Mouse (Mus musculus) liver, embryonic 14.5 days (tissue): ENCODE results near the gene Fyn. TPM values are rescaled to one million over a fixed set of nuclear protein-coding genes. Genes with fewer than 3 reads are reported as not detected.

ENCODE experiments used
- ATAC-seq: fragments of 200-750 bp; cut with Nextera tagmentation; 2 replicates; pipeline ENCODE4 v1.8.0; 2017; ENCODE audit warnings: moderate number of reproducible peaks, mild to moderate bottlenecking, moderate library complexity; ENCODE audit not compliant: insufficient read depth
- DNase-seq, 3 experiments: peaks; one replicate each; pipeline ENCODE4 v3.0.0-alpha.2; 2012 to 2013; ENCODE audit warnings: low read depth in 3 of 3, low spot score in 3 of 3
- H3K27ac ChIP-seq: fragments of 300-500 bp; sonication (generic); 2 replicates; pipeline ENCODE4 v1.5.1; 2014; ENCODE audit warnings: moderate library complexity, mild to moderate bottlenecking, control low read depth, inconsistent platforms
- H3K27me3 ChIP-seq: fragments of 300-500 bp; sonication (generic); 2 replicates; pipeline ENCODE4 v1.6.1; 2014; ENCODE audit warnings: mild to moderate bottlenecking, low read length, moderate library complexity; ENCODE audit not compliant: control insufficient read depth, insufficient read depth
- H3K36me3 ChIP-seq: fragments of 300-500 bp; sonication (generic); replicated peaks from 2 replicates; pipeline ENCODE4 v1.6.1; 2014; ENCODE audit warnings: low read depth; ENCODE audit not compliant: control insufficient read depth, insufficient read depth
- H3K4me1 ChIP-seq, 2 experiments: fragments of 200-500 bp in 1 of 2; fragments of 300-500 bp in 1 of 2; sonication (generic) in 1 of 2; replicated peaks; 2 replicates each; pipeline ENCODE4 v1.6.1; 2012 to 2014; ENCODE audit warnings: antibody characterized with exemption in 1 of 2, inconsistent platforms in 1 of 2, low read length in 1 of 2; ENCODE audit not compliant: control insufficient read depth in 2 of 2, insufficient read depth in 2 of 2
- H3K4me2 ChIP-seq: fragments of 300-500 bp; sonication (generic); 2 replicates; pipeline ENCODE4 v1.6.1; 2014; ENCODE audit warnings: low read depth, mild to moderate bottlenecking, control low read depth, moderate library complexity
- H3K4me3 ChIP-seq, 2 experiments: fragments of 200-500 bp in 1 of 2; fragments of 300-500 bp in 1 of 2; sonication (generic) in 1 of 2; 2 replicates each; pipeline ENCODE4 v1.5.1; 2012 to 2014; ENCODE audit warnings: low read depth in 2 of 2, low read length in 2 of 2, mild to moderate bottlenecking in 2 of 2, control low read depth in 1 of 2, inconsistent platforms in 1 of 2, moderate library complexity in 1 of 2; ENCODE audit not compliant: insufficient read depth in 1 of 2
- H3K9ac ChIP-seq: fragments of 300-500 bp; sonication (generic); replicated peaks from 2 replicates; pipeline ENCODE4 v1.6.1; 2014; ENCODE audit warnings: mild to moderate bottlenecking, control low read depth, moderate library complexity
- H3K9me3 ChIP-seq: fragments of 300-500 bp; sonication (generic); 2 replicates; pipeline ENCODE4 v1.6.1; 2016; ENCODE audit warnings: low read length, mixed read lengths; ENCODE audit not compliant: control insufficient read depth
- CTCF ChIP-seq: IDR thresholded peaks from 2 replicates; pipeline ENCODE4 v1.5.1; 2016; ENCODE audit warnings: antibody characterized with exemption, low read depth, control low read depth
- EP300 ChIP-seq: IDR thresholded peaks from 2 replicates; pipeline ENCODE4 v1.6.1; 2016; ENCODE audit warnings: antibody characterized with exemption, low read depth
- WGBS: fragments of 180-500 bp; shearing (Covaris S2); extraction: QIAGEN DNeasy Blood & Tissue Kit; methylation state at CpG from one replicate; pipeline ENCODE4 v1.1.7; 2014; ENCODE audit not compliant: insufficient replicate concordance; 5-methylcytosine and 5-hydroxymethylcytosine counted together
- polyA plus RNA-seq, 2 experiments: library from polyadenylated mRNA; depleted of rRNA in 1 of 2; stranded (reverse) in 1 of 2; unstranded in 1 of 2; fragments of >200 nt; fragmentation: Nextera tagmentation in 1 of 2; extraction: Ambion mirVana in 1 of 2; gene quantifications; 2 replicates each; pipeline versions ENCODE4 v1.2.1 to v1.2.3; 2012 to 2014

Fyn gene
- polyA plus RNA-seq, 2 experiments = 8.2 to 9.8 TPM

DNA sequence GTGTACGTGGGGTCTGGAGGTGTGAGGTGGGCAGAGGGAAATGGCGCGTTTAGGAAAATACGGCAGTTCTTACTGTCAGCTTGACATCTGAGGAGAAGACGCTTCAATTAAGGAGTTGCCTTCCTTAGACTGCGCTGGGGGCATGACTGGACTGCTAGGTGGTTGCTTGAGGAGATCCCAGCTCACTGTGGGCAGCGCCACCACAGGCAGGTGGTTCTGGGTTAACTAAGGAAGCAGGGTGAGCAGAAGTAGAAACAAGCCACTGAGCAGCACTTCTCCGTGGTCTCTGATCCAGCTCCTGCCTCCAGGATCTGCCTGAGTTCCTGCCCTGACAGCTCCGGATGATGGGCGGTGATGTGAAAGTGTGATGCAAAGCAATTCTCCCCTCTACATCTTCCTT is 222.0 kb downstream of the Fyn start:
- WGBS = 69% methylated on average over 10 of the region's 10 CpGs
- no peak for ATAC-seq
- Histone ChIP-seq H3K27ac (no peak overlapping the region), H3K4me2 (no peak overlapping the region), H3K9me3 (no peaks in the 10 kb centered on the region), H3K4me1 (no peaks in the 10 kb centered on the region; a peak in 1 of 4 replicates), H3K9ac (no peak overlapping the region), H3K36me3 (no peaks in the 10 kb centered on the region), H3K27me3 (no peaks in the 10 kb centered on the region), H3K4me3 (no peak overlapping the region)
- DNase-seq = no peak
- no peak for TF ChIP-seq EP300
- no peak for TF ChIP-seq CTCF

DNA sequence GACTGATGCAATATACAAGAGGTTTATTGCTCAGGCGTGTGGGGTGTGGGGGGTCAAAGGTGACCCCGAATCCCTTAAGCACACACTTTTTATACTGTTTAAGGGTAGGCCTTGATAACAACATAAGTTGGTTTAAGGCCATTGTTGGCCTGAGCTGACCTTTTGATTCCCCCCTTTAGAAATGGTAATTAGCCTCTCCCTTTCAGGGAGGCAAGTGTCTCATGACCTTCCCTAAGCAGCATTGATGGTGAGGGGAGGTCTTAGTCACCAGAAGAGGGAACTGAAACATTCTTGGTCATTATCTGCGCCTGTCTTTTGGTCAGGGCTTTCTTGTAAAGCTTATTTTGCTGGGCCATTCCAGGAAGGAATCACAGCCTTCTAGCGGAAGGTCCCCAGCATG is 223.8 kb downstream of the Fyn start:
- no peak overlapping the region for H3K4me2 ChIP-seq
- H3K27me3 ChIP-seq = no peaks in the 10 kb centered on the region
- 71% methylated on average over 4 of the region's 4 CpGs for WGBS
- no peak overlapping the region for H3K4me3 ChIP-seq
- no peaks in the 10 kb centered on the region for H3K9me3 ChIP-seq
- DNase-seq (no peak), ATAC-seq (no peak)
- no peaks in the 10 kb centered on the region for H3K36me3 ChIP-seq
- no peak overlapping the region for H3K27ac ChIP-seq
- H3K4me1 ChIP-seq = no peaks in the 10 kb centered on the region; a peak in 1 of 4 replicates
- no peak overlapping the region for H3K9ac ChIP-seq
- TF ChIP-seq CTCF (no peak), EP300 (no peak)

DNA sequence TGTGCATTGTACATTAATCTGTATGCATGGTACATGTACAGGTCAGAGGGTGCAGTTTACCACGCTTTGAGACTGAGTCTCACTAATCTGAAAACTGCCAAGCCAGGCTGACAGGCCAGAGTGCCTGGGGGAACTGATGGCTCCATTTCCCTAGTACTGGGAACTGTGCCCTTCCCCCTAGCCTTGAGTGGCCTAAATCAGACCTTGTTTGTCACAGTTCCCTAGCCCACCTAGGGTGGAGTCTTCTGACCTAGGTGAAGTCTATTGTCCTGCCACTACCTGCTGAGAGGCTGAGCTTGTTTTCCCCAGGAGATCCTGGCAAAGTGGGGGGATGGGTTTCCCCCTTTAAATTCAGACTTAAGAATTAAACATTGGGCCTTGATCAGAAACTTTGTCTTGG is 226.1 kb downstream of the Fyn start:
- WGBS = 44% methylated on average over 1 of the region's 1 CpGs
- Histone ChIP-seq H3K4me1 (no peaks in the 10 kb centered on the region; a peak in 1 of 4 replicates), H3K4me3 (no peak overlapping the region), H3K4me2 (no peak overlapping the region), H3K27me3 (no peaks in the 10 kb centered on the region), H3K9me3 (no peaks in the 10 kb centered on the region), H3K9ac (no peak overlapping the region), H3K36me3 (no peaks in the 10 kb centered on the region), H3K27ac (no peak overlapping the region)
- no peak for ATAC-seq
- no peak for DNase-seq
- TF ChIP-seq EP300 = no peak
- TF ChIP-seq CTCF = no peak

DNA sequence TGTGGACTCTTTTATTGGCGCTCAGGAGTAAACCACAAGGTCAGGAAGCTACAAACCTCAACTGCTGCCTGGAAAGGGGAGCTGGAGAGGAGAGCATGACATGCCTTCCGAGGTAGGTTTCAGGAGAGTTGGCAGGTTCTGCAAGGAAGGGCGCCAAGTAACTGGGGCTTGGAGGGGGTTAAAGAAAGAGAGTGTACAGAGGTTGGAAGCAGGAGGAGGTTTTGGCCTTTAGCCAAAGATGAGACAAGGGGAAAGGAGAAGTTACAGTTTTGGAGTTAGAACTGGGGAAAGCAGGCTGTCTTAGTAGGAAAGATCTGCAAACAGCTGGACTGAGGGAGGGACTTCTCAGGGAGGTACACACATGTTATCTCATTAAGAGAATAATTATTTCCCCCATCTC is 227.2 kb downstream of the Fyn start:
- ATAC-seq = no peak
- TF ChIP-seq EP300 = no peak
- TF ChIP-seq CTCF = no peak

DNA sequence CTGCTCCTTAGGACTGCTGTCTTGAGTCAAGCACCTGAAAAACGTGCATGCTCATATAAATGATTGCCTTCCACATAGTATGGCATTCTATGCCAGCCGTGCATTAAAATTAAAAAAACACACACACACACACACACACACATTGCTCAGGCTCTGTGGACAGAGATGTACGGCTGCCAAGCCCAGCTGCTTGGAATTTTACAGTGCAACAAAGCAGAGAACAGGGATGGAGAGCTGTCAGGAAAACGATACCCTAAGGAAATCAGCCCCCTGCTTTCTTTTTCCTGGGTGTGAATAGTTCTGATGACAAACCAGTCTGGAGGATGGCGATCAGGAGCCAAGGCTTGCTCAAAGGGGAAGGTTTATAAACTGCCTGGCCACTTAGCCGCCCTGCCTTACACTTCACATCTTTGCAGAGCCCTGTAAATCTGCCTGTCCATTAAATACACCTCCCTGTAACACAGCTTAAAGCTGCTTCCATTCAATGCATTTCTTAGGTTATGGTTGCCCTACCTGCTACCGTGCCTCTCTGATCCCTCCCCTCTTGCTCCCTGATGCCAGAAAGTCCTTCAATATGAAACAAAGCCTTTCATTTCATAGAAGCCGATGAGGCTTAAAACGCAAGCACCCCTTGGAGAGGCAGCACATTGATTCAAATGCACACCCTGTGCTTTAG is 228.6 kb downstream of the Fyn start:
- Histone ChIP-seq H3K4me1 (no peaks in the 10 kb centered on the region; a peak in 1 of 4 replicates), H3K4me2 (no peak overlapping the region), H3K36me3 (no peaks in the 10 kb centered on the region), H3K9ac (no peak overlapping the region), H3K27ac (no peak overlapping the region), H3K27me3 (no peaks in the 10 kb centered on the region), H3K4me3 (no peak overlapping the region), H3K9me3 (no peaks in the 10 kb centered on the region)
- 49% methylated on average over 9 of the region's 9 CpGs for WGBS
- TF ChIP-seq CTCF (no peak), EP300 (no peak)
- DNase-seq = no peak
- no peak for ATAC-seq

More for the DNA sequence above, 227.2 kb downstream of the Fyn start:
- Histone ChIP-seq H3K4me3 (no peak overlapping the region), H3K9ac (no peak overlapping the region), H3K27me3 (no peaks in the 10 kb centered on the region), H3K9me3 (no peaks in the 10 kb centered on the region), H3K4me1 (no peaks in the 10 kb centered on the region; a peak in 1 of 4 replicates), H3K27ac (no peak overlapping the region), H3K4me2 (no peak overlapping the region), H3K36me3 (no peaks in the 10 kb centered on the region)
- WGBS = 10% methylated on average over 3 of the region's 3 CpGs
- DNase-seq = no peak
